Mouse (Mus musculus): ENCODE measurements around the gene C130050O18Rik.

DNA sequence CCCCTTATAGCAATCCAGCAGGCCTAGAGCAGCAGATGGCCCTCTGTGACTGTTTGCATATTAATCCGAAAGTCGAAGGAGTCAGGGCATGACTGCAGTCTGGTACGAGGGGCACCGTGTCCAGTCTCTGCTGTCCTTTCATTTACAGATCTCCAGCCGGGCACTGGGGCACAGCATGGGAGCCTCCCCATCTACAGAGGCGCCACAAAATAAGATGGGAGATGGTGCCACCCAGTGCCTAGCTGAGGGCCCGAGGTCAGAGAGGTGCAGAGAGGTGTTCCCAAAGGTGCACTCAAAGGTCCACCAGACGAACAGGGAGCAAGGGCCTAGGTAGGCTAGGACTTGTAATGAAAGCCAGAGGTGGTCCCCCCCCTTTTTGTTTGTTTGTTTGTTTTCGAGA, 21.8 kb upstream of the C130050O18Rik start:
- TF ChIP-seq CTCF (IDR thresholded peaks at IDR 0.05; ENCODE audit: borderline replicate concordance, extremely low read depth, insufficient read depth, insufficient read length): no peak
- TF ChIP-seq POLR2A (IDR thresholded peaks at IDR 0.05; ENCODE audit: borderline replicate concordance, extremely low read depth, insufficient read depth, insufficient read length, poor library complexity, severe bottlenecking): no peak

Data from brain, embryonic 14.5 days (tissue).